Mouse (Mus musculus): ENCODE measurements around the gene Sephs2. TPM values are rescaled to one million over a fixed set of nuclear protein-coding genes. Genes with fewer than 3 reads are reported as not detected.

The Sephs2 gene
- total and polyA plus RNA-seq, 3 experiments: 14.8 to 32.9 (median 27.2) TPM

DNA sequence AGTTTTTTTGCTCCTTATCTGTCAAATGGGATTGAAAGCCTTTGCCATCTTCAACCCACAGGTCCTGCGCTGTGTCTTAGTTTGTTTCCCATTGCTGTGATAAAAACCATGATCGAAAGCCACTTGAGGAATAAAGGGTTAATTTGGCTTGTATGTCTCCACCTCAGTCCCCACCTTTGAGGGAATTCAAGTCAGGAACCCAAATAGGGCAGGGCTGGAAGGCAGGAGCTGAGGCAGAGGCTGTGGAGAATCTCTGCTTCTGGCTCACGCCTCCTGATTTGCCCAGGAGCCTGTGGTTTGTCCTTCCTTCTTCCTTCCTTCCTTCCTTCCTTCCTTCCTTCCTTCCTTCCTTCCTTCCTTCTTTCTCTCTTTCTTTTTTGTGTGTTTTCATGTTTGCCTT, 50.7 kb downstream of the Sephs2 start:
- H3K4me1 ChIP-seq (ENCODE audit: control insufficient read depth, insufficient read depth, low read length): no peaks in the 10 kb centered on the region
- H3K9ac ChIP-seq (ENCODE audit: low read depth, low read length): no peak overlapping the region
- no peaks in the 10 kb centered on the region for H3K36me3 ChIP-seq (ENCODE audit: control insufficient read depth, insufficient read depth, low read length)
- H3K27me3 ChIP-seq (ENCODE audit: control insufficient read depth, insufficient read depth, low read length): no peaks in the 10 kb centered on the region
- no peaks in the 10 kb centered on the region for H3K79me2 ChIP-seq (replicated peaks; ENCODE audit: control insufficient read depth, insufficient read depth, low read length)
- no peak overlapping the region for H3K27ac ChIP-seq
- no peak for DNase-seq
- WGBS: 92% methylated on average over 3 of the region's 3 CpGs
- TF ChIP-seq CTCF (IDR thresholded peaks at IDR 0.05): no peak
- no peak for TF ChIP-seq EP300 (IDR thresholded peaks at IDR 0.05; ENCODE audit: insufficient read depth, low read depth, low read length)
- no peak for TF ChIP-seq POLR2A (IDR thresholded peaks at IDR 0.05; ENCODE audit: insufficient read depth, low read depth, low read length)
- H3K4me3 ChIP-seq: no peak overlapping the region
- intact Hi-C loops (cut with DNase I): no loop called here

Other genes starting within 250 kb of the Sephs2 start
- 10 to 100 TPM; 56.5 to 59.8 TPM for gene Maz, start 247.0 kb downstream of the Sephs2 start, total RNA-seq (2021)
- gene Maz, start 247.0 kb downstream of the Sephs2 start, polyA plus RNA-seq (2012; rRNA removed): 53.7 and 57.1 TPM in 2 replicates
- under 1 TPM; 0.65 to 0.84 TPM for gene Kif22, start 231.6 kb downstream of the Sephs2 start, total RNA-seq (2021)
- gene Kif22, start 231.6 kb downstream of the Sephs2 start, polyA plus RNA-seq (2012; rRNA removed): 0.39 and 0.59 TPM in 2 replicates
- gene Zg16, start 186.7 kb downstream of the Sephs2 start, total RNA-seq (2021): not detected
- gene Zg16, start 186.7 kb downstream of the Sephs2 start, polyA plus RNA-seq (2012; rRNA removed): not detected in 2 replicates
- 1 to 10 TPM; 1.5 to 2.1 TPM for gene AI467606, start 182.7 kb downstream of the Sephs2 start, total RNA-seq (2021)
- 2.7 and 4.7 TPM in 2 replicates for gene AI467606, start 182.7 kb downstream of the Sephs2 start, polyA plus RNA-seq (2012; rRNA removed)
- not detected for gene Qprt, start 151.8 kb downstream of the Sephs2 start, total RNA-seq (2021)
- gene Qprt, start 151.8 kb downstream of the Sephs2 start, polyA plus RNA-seq (2012; rRNA removed): 0.25 and 0.32 TPM in 2 replicates
- gene Spn, start 136.2 kb downstream of the Sephs2 start, total RNA-seq (2021): under 1 TPM; 0.78 to 0.80 TPM
- 1.1 and 2.9 TPM in 2 replicates for gene Spn, start 136.2 kb downstream of the Sephs2 start, polyA plus RNA-seq (2012; rRNA removed)
- 10 to 100 TPM; 33.4 to 35.2 TPM for gene Cd2bp2, start 78.0 kb downstream of the Sephs2 start, total RNA-seq (2021)
- gene Cd2bp2, start 78.0 kb downstream of the Sephs2 start, polyA plus RNA-seq (2012; rRNA removed): 18.2 and 26.9 TPM in 2 replicates
- gene Tbc1d10b, start 65.6 kb downstream of the Sephs2 start, total RNA-seq (2021): 10 to 100 TPM; 20.5 to 22.0 TPM
- gene Tbc1d10b, start 65.6 kb downstream of the Sephs2 start, polyA plus RNA-seq (2012; rRNA removed): 13.6 and 17.4 TPM in 2 replicates
- 1 to 10 TPM; 3.5 TPM for gene Mylpf, start 65.2 kb downstream of the Sephs2 start, total RNA-seq (2021)
- 0.74 and 1.1 TPM in 2 replicates for gene Mylpf, start 65.2 kb downstream of the Sephs2 start, polyA plus RNA-seq (2012; rRNA removed)
- gene Zfp553, start 41.0 kb downstream of the Sephs2 start, total RNA-seq (2021): 1 to 10 TPM; 6.0 to 6.3 TPM
- gene Zfp553, start 41.0 kb downstream of the Sephs2 start, polyA plus RNA-seq (2012; rRNA removed): 5.0 and 6.5 TPM in 2 replicates
- gene Sept1, start 40.9 kb downstream of the Sephs2 start, total RNA-seq (2021): 1 to 10 TPM; 2.5 to 4.7 TPM
- gene Sept1, start 40.9 kb downstream of the Sephs2 start, polyA plus RNA-seq (2012; rRNA removed): 6.2 and 13.0 TPM in 2 replicates
- 10 to 100 TPM; 14.7 to 21.0 TPM for gene Zfp771, start 29.8 kb downstream of the Sephs2 start, total RNA-seq (2021)
- gene Zfp771, start 29.8 kb downstream of the Sephs2 start, polyA plus RNA-seq (2012; rRNA removed): 16.9 and 30.0 TPM in 2 replicates
- gene Dctpp1, start 13.3 kb downstream of the Sephs2 start, total RNA-seq (2021): 10 to 100 TPM; 38.7 to 44.6 TPM
- 42.0 and 46.6 TPM in 2 replicates for gene Dctpp1, start 13.3 kb downstream of the Sephs2 start, polyA plus RNA-seq (2012; rRNA removed)
- gene Itgal, start 22.2 kb upstream of the Sephs2 start, total RNA-seq (2021): 1 to 10 TPM; 1.7 to 2.3 TPM
- 3.0 and 5.0 TPM in 2 replicates for gene Itgal, start 22.2 kb upstream of the Sephs2 start, polyA plus RNA-seq (2012; rRNA removed)
- 10 to 100 TPM; 36.5 to 37.2 TPM for gene Zfp768, start 71.5 kb upstream of the Sephs2 start, total RNA-seq (2021)
- 30.8 and 31.6 TPM in 2 replicates for gene Zfp768, start 71.5 kb upstream of the Sephs2 start, polyA plus RNA-seq (2012; rRNA removed)
- gene Zfp747, start 102.0 kb upstream of the Sephs2 start, total RNA-seq (2021): 1 to 10 TPM; 4.3 to 5.3 TPM
- gene Zfp747, start 102.0 kb upstream of the Sephs2 start, polyA plus RNA-seq (2012; rRNA removed): 2.9 and 3.9 TPM in 2 replicates
- 1 to 10 TPM; 2.3 to 2.4 TPM for gene 9130019O22Rik, start 113.1 kb upstream of the Sephs2 start, total RNA-seq (2021)
- 1.7 and 2.4 TPM in 2 replicates for gene 9130019O22Rik, start 113.1 kb upstream of the Sephs2 start, polyA plus RNA-seq (2012; rRNA removed)
- gene E430018J23Rik, start 119.6 kb upstream of the Sephs2 start, total RNA-seq (2021): 1 to 10 TPM; 3.1 to 4.0 TPM
- gene E430018J23Rik, start 119.6 kb upstream of the Sephs2 start, polyA plus RNA-seq (2012; rRNA removed): 3.1 and 3.5 TPM in 2 replicates
- gene Zfp764, start 132.8 kb upstream of the Sephs2 start, total RNA-seq (2021): 1 to 10 TPM; 3.2 TPM
- gene Zfp764, start 132.8 kb upstream of the Sephs2 start, polyA plus RNA-seq (2012; rRNA removed): 2.6 and 3.5 TPM in 2 replicates
- 1 to 10 TPM; 3.3 to 3.8 TPM for gene Zfp688, start 148.0 kb upstream of the Sephs2 start, total RNA-seq (2021)
- gene Zfp688, start 148.0 kb upstream of the Sephs2 start, polyA plus RNA-seq (2012; rRNA removed): 4.9 and 8.1 TPM in 2 replicates
- gene Zfp689, start 175.1 kb upstream of the Sephs2 start, total RNA-seq (2021): 1 to 10 TPM in 1 of 2 experiments, under 1 TPM in 1; 0.93 to 1.5 TPM
- 1.8 and 2.0 TPM in 2 replicates for gene Zfp689, start 175.1 kb upstream of the Sephs2 start, polyA plus RNA-seq (2012; rRNA removed)
- 10 to 100 TPM; 23.1 to 28.0 TPM for gene Prr14, start 185.6 kb upstream of the Sephs2 start, total RNA-seq (2021)
- gene Prr14, start 185.6 kb upstream of the Sephs2 start, polyA plus RNA-seq (2012; rRNA removed): 45.6 and 61.6 TPM in 2 replicates
- gene Fbrs, start 205.1 kb upstream of the Sephs2 start, total RNA-seq (2021): 10 to 100 TPM; 31.2 to 33.9 TPM
- gene Fbrs, start 205.1 kb upstream of the Sephs2 start, polyA plus RNA-seq (2012; rRNA removed): 13.4 and 16.4 TPM in 2 replicates
- 10 to 100 TPM; 53.1 to 55.8 TPM for gene Srcap, start 237.9 kb upstream of the Sephs2 start, total RNA-seq (2021)
- 15.3 and 16.7 TPM in 2 replicates for gene Srcap, start 237.9 kb upstream of the Sephs2 start, polyA plus RNA-seq (2012; rRNA removed)
- gene Gm42715, start 245.5 kb upstream of the Sephs2 start, total RNA-seq (2021): 1 to 10 TPM; 7.8 to 8.2 TPM
- gene Gm42715, start 245.5 kb upstream of the Sephs2 start, polyA plus RNA-seq (2012; rRNA removed): 7.9 and 9.3 TPM in 2 replicates

Measured in heart, adult 2 months (tissue).